Mouse (Mus musculus): ENCODE data around the gene Vipas39. TPM values are rescaled to one million over a fixed set of nuclear protein-coding genes. Genes with fewer than 3 reads are reported as not detected.
"Not testable (repeated sequence)": the region's sequence is repeated elsewhere in the genome, so short reads cannot be mapped to it uniquely, and the experiment has no call there.

Vipas39 gene
- total RNA-seq, 2 experiments from 2014 or later, result 53.9 to 59.5 TPM

DNA sequence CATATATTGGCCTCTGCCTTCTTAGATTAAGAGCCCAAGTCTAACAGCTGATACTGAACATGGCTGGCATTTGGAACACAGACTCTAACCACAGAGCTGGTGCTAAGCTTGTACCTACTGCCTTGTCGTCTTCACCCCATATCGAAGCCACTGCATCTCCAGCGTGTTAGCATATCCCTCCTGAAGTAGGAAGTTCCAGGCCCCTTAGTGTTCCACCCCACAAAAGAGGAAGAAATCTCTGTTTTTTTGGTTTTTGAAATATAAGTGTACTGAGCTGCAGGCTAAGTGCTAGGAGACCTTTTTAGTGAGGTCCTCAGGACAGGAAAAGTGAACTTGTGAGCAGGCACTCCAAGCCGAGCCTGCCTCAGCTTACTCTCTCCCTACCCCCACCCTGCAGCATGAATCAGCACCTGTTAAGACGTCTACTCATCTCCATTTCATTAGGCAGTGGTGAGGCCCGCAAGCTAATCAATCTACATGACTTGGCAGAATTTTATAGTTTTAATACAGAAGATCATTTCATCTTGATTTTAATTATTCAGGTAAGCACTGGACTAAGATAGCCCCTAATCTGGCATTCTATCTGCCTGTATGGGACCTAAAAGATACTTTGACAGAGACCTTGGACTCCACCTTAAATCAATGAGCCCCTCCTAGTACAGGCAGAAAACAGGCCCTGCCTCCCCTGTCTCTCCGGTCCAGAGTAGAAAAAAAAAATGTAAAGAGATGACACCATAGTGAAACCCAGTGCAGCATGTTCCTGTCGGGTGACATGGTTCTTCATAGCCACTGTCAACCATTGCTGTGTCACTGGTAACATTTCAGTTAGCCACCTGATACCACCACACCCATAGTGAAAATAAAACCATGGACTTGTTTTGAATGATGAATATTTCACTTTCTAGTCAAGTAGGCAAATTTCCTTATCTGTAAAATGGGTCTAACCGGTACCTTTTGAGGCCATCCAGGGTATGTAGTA, 9.1 kb upstream of the Vipas39 start:
- no peak for DNase-seq (ENCODE audit: extremely low spot score in 1 of 2, low spot score in 1 of 2)

DNA sequence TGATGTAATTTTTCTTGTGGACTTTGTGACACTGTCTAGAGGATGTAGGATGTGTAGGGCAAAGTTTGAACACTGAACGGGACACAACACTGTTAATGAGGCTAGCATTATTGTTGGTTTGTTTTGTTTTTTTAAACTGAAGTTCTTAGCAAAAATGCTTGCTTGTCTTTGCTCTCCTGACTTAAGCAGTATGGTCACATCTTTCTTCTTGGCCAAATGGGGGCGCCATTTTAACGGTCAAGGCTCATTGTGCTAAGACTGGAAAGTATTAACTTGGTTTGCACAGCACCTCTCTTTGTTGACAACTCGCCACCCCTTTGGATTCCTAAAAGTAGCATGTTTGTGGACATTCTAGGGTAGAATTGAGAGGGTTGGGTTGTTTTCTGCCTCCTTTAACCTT, 1.6 kb upstream of the Vipas39 start:
- peak in 1 of 2 experiments; percentile 27 for DNase-seq (ENCODE audit: extremely low spot score in 1 of 2, low spot score in 1 of 2)

DNA sequence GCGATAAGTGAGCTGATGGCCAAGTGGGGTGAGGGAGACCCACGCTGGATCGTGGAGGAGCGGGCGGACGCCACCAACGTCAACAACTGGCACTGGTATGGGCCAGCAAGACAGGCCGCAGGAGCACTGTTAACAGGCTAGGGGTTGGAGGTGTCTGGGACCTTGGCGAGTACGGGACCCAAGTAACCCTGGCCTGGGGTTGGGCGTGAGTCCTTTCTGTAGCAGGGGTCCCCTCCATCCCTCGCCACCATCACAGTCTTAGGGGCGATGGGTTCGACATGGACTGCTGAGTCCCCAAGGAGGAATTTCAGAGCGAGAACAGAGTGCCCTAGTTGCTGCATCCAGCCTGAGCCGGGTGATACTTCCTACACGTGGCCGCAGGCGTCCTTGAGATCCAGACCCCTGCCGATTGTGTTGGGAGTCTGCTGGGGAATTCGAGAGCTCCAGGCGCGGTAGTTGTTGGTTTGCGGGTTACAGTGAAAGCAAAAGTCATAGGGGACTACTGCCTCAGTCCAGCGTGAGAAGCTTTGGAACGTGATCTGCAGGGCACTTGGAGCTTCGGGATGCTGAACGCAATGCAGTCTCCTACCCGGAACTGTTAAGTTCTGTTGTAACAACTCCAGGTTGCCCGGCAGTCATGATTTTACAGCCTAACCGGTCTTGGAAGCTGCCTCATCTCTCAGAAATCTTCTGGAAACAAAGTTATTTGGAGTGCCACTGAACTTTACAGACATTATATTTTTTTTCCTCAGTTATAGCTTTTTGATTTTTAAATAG, 959 bp upstream of the Vipas39 start:
- DNase-seq (ENCODE audit: extremely low spot score in 1 of 2, low spot score in 1 of 2), result peak in 1 of 2 experiments; percentile 8

DNA sequence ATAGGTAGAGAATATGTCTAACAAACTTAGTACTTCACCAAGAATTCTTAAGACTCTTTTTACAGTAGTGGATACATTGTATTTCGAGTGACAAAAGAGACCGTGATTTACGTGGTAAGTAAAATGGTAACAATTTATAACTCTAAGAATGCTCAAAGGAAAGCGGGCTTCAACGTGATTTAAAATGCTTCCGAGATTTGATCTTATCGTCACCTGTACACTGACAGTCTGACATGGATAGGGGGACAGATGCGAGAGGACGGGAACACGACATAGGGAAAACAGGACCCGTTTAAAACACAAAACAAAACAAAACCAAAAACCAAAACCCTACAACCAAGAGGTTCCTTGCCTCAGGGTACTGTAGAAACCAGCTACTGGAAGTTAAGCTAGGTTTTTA, 612 bp downstream of the Vipas39 start:
- DNase-seq (ENCODE audit: extremely low spot score in 1 of 2, low spot score in 1 of 2), result no peak

DNA sequence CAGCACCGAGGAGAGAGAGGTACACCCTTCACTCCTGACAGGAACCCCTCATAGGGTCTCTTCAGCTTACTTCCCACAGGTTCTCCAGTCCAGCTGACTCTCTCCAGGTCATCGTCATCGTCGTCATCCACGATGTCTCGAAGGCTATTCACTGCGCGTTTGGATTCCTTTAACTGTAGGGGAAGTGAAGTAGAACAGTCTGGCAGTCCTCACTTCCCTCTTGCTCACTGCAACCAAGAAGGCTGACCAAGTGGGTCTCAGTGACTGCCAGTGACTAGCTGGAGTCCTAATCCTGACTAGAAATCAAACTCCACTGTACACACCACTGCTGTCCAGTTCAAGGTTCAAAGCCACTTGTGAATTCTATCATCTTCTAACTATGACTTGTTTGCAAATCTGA, 5.5 kb downstream of the Vipas39 start:
- DNase-seq (ENCODE audit: extremely low spot score in 1 of 2, low spot score in 1 of 2), result no peak

DNA sequence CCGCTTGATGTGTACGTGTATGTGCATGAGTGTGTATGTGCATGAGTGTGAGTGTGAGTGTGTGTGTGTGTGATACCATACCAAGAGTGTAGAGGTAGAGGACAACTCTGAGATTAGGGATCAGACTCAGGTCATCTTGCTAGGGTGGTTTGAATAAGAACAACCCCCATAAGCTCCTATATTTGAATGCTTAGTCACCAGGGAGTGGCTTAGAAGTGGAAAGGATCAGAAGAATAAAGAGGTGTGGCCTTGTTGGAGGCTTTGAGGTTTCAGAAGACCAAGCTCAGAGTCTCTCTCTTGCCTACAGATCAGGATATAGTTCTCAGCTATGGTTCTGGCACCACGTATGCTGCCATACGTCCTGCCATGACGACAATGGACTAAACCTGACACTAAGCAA, 9.4 kb downstream of the Vipas39 start:
- DNase-seq (ENCODE audit: extremely low spot score in 1 of 2, low spot score in 1 of 2), result no peak

DNA sequence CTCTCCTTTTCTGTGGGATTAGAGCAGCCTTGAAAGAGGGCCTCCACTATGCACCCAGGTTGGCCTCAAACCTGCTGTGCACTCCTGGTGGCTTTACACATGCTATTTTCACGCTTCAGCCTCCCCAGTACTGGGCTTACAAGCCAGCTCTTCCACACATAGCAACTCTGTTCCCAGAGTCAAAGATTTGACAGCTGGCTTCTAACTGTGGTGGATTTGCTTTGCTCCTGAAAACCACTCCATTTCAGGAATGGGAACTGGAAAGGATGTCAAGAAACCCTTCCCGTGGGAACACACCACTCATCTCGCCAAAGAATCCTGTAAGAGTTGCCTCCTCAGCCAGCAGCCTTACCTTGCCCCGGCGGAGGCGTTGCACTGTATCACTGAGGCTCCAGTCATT, 12.2 kb downstream of the Vipas39 start:
- DNase-seq (ENCODE audit: extremely low spot score in 1 of 2, low spot score in 1 of 2), result no peak

DNA sequence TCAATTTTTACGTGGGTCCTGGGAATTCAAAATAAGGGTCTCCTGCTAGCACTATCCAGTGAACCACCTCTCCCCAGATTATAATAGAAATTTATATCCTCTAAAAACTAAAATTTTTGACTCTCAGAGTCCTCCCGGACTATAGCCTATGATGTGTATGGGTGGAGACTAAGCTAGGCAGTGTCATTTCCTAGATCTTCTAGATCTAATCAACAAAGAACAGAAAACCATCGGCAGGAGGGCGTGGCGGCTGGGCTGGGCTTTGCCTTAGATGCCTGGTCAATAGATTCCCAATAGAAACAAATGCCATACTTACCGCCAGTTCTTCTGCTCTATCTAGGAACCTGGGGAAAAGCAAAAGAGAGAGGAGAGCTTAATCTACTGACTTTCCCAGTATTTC, 15.9 kb downstream of the Vipas39 start:
- DNase-seq (ENCODE audit: extremely low spot score in 1 of 2, low spot score in 1 of 2), result no peak

DNA sequence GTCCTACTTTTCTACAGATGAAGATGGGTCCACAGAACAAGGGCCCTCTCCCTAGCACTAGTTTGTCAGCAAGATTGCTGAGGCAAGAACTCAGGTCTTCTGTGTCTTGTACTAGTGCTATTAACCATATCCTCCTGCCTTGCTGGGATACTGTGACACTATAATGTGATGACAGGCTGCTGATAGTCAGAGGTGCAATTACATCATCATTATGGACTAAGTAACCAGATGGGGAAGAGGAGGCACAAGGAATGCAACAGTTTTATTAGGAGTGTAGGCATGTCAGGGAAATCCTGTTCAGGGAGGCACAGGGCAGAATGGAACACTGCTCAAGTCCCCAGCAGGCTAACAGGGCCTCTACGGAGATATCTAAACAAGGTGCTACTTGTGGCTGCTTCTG, 27.4 kb downstream of the Vipas39 start, which contains the start of gene Noxred1:
TSS of gene Noxred1 (minus strand) at position 101 of the 400 bp plus-strand sequence.
- DNase-seq (ENCODE audit: extremely low spot score in 1 of 2, low spot score in 1 of 2), result no peak

DNA sequence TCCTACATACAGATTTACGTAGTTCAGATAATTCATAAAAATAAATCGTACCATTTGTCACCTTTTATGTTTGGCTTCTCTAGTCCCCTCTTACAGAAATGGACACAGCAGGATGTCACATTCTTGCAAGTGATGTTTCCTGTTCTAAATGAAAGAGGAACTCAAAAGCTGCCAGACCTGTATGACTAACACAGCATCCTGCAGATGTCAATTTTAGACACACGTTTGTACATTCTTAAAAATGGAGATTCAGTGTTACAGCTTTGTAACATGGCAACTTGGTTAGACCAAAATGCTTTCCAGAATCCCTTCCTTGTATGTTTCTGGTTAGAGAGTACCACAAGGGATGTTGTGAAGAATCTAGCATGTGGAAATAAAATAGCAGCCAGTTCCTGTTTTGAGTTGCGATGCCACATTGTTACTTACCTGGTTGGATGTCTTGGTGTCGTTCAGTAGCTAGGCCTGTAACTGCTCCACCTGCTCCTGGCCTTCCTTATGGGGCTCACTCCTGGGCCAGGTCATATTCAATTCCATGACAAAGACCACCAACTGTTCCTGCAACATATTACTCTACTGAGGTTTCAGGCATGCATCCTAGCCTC, 29.1 kb downstream of the Vipas39 start:
- DNase-seq (ENCODE audit: extremely low spot score in 1 of 2, low spot score in 1 of 2), result no peak

DNA sequence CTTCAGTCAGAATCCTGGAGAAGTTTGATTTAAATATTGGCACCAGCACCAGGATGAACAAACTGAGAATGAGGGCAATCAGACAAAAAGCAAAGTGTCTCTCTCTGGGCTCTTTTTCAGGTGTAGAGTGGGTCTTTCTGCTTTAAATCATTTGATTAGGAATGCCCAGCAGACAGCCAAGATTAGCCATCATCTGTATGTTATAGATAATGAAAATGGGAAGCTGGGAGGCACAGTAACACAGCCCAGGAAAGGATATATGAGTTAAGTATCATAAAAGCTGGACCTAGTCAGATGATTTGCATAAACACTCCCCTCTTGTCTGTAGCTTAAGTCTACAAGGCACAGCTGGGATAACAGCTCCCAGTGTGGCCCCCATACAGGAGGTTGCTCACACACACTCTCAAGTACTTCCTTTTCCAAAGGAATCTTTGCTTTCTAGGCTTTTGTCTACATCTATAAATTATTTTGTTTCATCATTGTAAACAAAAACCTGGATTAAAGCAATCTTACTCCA, 35.6 kb downstream of the Vipas39 start:
- DNase-seq (ENCODE audit: extremely low spot score in 1 of 2, low spot score in 1 of 2), result no peak

DNA sequence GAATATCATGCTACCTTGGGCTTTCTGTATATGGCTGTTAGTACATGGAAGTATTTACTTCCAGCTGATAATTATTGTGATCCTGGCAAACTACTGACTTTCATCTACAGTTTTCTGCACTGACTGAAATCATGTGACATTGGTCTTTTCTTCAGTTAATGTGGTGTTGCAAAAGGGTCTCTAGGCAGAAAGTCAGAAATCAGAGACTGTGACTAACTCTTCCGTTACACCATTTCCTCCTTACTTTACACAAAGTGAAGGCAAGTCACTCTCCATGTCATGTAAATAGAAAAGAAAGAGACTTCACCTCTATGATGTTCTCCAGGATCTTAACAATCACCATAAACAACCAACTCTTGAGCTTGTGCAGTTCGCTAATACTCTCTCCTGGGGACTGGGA, 36.4 kb downstream of the Vipas39 start:
- DNase-seq (ENCODE audit: extremely low spot score in 1 of 2, low spot score in 1 of 2), result no peak

DNA sequence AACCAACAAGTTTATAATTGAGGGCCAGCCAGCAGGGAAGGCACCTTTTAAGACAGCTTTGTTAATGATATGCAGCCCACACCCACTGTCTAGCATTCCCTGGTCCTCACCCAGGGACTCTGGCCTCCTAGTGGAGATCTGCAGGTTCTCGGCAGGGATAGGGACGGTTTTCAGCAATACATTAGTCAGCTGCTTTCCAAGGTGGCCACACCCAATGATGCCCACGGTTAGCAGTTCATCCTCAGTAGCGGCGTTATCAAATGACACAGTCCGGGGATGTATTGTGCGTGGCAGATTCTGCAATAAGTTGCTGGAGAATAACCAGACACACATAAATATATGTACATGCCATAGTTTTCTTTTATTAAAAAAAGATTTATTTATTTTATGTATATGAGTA, 39.3 kb downstream of the Vipas39 start:
- DNase-seq (ENCODE audit: extremely low spot score in 1 of 2, low spot score in 1 of 2), result no peak

DNA sequence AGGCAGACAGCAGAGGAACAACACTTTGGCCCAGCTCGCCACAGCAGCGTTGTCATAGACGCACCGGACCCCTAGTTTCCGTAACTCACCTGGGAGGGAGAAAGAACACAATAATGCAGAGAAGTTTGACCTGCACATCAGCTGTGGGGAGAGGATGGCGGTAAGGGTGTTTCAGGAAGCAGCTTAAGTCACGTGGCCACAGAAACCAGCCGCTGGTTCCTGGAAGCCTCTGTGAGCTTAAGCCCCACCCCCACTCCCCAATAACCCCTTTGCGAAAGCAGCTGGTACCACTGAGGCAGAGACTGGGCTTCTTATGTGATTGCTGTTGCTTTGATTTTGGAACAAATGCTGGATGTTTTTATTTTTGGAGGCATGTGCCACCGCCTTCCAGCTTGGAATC, 41.1 kb downstream of the Vipas39 start:
- no peak for DNase-seq (ENCODE audit: extremely low spot score in 1 of 2, low spot score in 1 of 2)

DNA sequence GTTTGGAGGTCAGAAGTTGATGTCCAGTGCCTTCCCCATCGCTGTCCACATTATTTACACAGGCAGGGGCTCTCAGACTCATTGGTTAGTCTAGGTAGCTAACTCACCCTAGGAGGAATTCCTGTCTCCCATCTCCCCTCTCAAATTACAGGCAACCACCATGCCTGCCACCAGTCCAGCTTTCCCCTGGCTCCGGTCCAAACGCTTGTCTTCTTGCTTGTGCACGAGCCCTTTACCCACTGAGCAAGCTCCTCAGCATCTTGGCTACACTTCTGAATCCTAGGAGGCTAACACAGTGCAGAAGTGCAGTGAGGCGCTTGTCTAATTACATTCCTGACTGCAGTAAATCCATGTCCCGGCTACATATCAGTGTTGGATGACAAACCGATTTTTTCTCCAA, 46.7 kb downstream of the Vipas39 start:
- DNase-seq (ENCODE audit: extremely low spot score in 1 of 2, low spot score in 1 of 2), result no peak

DNA sequence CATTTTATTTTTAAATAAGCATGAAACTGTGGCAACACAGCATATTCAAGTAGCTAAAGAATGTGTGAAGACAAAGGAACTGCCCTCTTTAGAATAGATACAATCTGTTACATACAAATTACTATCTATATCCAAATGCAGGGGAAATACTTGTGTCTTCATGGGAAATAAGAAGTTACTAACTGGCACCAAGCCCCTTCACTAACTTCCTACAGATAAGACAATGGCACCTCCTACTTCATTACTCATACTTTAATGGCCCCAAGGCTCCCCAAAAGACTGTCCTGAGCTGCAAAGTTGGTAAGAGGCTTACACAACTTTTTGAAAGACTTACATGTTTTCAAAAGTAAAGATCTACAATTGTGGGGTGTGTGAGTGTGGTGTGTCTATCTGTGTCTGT, 48.5 kb downstream of the Vipas39 start:
- DNase-seq (ENCODE audit: extremely low spot score in 1 of 2, low spot score in 1 of 2), result no peak

DNA sequence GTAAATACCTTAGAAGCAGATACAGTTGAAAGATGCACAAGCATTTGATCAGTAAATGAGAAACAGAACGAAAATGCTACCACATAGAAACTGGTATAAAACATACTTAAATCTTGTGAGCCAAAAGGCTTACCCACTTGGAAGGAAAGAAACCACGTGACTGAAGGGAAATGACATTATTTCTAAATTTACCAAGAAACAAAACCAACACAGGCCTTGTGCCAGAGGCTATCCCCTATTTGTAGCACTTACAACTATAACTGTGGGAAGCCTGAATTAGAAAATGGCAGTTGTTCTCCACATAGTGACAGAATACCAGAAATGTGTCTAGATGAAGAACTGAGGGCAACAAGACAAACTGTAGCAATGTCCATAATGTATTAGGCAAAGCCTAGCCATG, 50.0 kb downstream of the Vipas39 start:
- no peak for DNase-seq (ENCODE audit: extremely low spot score in 1 of 2, low spot score in 1 of 2)

DNA sequence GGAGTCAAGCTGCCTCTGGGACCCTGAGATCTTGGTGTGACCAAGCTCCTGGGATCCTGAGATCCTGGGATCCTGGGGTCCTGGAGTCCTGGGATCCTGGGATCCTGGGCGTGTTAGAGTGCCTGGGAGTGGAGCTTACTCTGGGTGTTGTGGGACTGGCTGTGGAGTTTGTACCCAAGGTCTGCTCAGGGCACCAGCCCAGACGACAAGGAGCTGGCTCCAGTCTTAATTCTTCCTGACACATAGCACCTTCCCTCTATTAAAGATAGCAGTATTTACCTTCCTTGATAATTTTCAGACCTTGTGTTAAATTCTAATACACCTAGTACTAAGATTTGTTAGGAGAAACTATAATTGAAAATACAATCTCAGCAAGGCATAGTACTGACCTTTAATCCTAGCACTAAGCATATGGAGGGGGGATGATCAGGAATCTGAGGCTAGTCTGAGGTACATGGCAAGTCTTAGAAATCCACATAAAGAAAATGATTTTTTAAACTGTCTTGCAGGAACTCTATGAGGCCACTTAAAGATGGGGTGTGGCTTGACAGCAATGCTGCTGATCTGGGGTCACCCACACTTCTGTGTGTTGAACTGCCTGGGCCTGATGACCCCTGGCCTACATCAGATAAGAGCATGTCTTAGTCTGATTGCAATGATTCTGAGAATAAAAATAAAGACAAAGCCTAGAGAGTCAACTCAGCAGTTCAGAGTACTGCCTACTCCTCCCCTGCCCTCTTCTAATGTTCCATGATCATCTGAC, 53.0 kb downstream of the Vipas39 start:
- no peak for DNase-seq (ENCODE audit: extremely low spot score in 1 of 2, low spot score in 1 of 2)

DNA sequence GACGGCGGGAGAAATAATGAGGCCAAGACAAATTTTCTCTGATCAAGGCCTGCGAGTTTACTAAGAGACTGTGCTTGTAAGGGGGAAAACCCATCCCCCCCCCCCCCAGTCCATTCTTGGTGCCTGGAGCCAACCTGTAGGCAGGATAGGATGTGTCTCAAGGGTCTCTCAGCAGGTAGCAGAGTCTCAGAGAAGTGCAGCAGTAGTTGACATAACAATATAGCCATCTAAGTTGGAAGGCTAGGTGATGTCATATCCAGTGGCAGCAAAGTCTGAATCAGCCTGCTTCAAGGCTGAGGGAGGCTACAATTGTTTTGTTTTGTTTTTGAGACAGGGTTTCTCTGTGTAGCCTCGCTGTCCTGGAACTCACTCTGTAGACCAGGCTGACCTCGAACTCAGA, 60.3 kb downstream of the Vipas39 start:
- DNase-seq (ENCODE audit: extremely low spot score in 1 of 2, low spot score in 1 of 2), result not testable (repeated sequence)

DNA sequence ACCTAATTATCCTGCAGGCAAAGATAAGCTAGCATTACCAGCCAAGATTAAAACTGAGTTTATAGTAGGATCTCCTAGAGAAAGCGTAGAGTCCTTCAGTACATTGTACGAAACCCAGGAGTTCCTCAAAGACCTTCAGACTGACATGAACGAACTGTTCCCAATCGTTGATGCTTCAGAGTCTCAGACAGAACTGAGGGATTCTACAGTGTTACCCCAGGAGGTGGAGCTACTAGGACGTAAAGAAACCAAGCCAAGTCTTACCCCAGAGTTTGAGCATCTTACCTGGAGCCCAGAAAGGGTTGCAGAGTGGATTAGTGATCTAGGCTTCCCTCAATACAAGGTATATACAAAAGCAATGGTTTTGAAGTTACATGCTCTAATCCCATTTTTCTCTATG, 64.4 kb downstream of the Vipas39 start:
- DNase-seq (ENCODE audit: extremely low spot score in 1 of 2, low spot score in 1 of 2), result no peak

All from layer of hippocampus, postnatal 25 days (tissue).